Mouse (Mus musculus): Measurements from ENCODE around the gene Agt.
A peak's percentile ranks its signal among the peaks of the same experiment; 100 is the strongest.

Agt gene

GRCm38 (mm10) chr8:124551011-124551661, 18.4 kb downstream of the Agt start:
- no peak for DNase-seq (ENCODE audit: low read depth)

GRCm38 (mm10) chr8:124548187-124548586, 21.3 kb downstream of the Agt start:
- DNase-seq (ENCODE audit: low read depth): no peak

DNA sequence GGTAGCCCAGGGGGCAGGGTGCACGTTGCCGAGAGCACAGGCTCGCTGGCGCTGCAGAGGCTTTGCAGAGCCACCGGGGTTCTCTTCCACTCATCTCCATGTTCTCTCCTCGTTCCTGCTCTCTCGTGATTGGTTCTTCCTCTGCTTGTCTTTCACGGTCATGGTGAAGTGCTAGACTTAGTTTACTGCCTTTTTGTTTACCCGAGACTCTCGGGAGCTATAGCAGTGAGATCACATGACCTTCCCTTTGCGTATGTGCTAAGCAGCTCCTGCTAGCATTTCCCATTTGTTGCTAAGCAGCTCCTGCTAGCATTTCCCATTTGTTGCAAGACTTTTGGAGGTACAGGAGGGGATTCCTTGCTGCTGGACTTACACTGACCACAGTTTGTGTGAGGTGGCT, 22.2 kb downstream of the Agt start:
- DNase-seq (ENCODE audit: low read depth): no peak

DNA sequence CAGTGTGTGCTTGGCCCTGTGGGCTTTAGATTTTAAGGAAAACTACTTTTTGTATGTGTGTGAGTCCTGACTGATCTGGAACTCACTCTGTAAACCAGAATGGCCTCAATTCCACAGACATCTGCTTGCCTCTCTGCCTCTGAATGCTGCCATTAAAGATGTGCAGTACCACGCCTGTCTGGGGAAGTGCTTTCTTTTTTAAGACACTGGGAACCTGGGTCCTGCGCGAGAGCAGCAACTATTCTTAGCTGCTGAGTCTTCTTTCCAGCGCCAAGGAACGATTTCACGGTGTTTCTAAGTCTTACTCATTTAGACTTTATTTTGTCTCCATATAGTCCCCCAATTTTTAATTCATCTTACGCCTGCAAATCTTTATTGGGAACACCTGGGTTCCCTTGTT, 22.7 kb downstream of the Agt start:
- no peak for DNase-seq (ENCODE audit: low read depth)

GRCm38 (mm10) chr8:124546371-124546770, 23.1 kb downstream of the Agt start:
- no peak for DNase-seq (ENCODE audit: low read depth)

GRCm38 (mm10) chr8:124543272-124543671, 26.2 kb downstream of the Agt start:
- DNase-seq (ENCODE audit: low read depth): no peak

DNA sequence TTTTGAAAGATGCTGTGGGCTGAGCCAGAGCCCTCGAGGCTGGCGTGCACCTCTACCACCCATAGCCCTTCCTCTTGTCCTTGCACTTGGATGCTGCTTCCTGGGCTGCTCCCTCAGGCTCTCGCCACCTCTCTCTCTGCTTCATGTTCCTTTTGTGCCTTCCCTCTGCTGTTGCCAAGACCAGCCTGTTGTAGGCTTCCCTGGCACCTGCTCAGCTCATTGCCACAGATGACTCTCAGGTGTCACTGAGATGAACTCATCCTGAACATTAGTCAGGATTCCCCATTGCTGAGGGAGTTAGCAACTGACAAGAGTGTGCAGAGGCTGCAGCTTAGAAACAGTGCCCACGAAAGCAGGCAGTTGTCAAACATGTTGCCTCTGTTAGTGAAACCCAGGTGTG, 27.5 kb downstream of the Agt start:
- DNase-seq (ENCODE audit: low read depth): no peak

DNA sequence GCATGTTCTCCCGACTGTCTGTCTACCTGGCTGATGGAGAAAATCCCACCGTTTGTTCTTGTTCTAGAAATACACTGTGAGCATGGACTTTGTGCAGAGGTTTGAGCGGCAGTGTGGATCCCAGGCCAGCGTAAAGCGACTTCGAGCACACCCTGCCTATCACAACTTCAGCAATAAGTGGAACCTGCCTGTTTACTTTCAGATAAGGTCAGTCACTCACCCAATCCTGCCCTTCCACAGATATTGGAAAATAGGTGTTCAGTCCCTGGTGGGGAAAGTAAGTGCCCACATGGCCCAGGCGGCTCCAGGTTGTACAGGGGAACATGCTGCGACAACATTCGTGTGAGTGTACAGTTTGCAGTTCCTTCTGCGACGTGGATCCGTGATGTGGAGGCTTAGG, 28.6 kb downstream of the Agt start:
- no peak for DNase-seq (ENCODE audit: low read depth)

DNA sequence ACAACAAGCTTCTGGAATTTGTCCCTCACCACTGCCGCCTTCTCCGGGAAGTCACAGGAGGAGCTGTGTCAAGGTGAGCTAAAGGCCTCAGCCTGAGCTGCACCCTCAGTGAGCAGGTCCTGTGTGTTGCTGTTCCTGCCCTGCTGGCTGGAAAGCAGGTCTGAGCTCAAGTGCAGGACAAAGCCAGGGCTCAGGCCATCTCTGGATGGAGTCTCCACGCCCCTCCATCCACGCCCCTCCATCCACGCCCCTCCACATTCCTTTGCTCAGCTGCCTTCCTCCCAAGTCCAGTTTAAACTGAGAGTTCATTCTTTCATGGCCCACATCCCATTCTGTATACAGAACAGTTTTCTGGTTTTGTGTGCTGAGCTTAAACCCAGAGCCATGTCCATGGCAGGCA, 34.1 kb downstream of the Agt start:
- no peak for DNase-seq (ENCODE audit: low read depth)

DNA sequence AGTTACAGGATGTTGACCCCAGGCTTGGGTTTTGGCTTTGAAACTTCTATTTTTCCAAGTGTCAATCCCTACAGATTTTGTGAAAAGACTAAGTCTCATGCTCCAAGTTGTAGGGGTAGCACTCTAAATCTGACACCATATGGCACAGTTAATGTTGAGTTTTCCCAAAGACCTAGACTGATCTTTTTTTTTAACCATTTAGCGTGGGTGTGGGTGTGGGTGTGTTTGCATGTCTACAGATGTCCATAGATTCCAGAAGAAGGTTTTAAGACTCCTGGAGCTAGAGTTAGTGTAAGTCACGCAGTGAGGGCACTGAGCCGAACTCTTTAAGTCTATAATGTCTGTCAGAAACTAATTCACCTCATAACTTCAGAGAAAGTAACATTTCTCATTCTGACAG, 36.9 kb downstream of the Agt start:
- no peak for DNase-seq (ENCODE audit: low read depth)

GRCm38 (mm10) chr8:124530996-124531395, 38.5 kb downstream of the Agt start:
- DNase-seq (ENCODE audit: low read depth): no peak

GRCm38 (mm10) chr8:124530556-124530955, 39.0 kb downstream of the Agt start:
- DNase-seq (ENCODE audit: low read depth): no peak

DNA sequence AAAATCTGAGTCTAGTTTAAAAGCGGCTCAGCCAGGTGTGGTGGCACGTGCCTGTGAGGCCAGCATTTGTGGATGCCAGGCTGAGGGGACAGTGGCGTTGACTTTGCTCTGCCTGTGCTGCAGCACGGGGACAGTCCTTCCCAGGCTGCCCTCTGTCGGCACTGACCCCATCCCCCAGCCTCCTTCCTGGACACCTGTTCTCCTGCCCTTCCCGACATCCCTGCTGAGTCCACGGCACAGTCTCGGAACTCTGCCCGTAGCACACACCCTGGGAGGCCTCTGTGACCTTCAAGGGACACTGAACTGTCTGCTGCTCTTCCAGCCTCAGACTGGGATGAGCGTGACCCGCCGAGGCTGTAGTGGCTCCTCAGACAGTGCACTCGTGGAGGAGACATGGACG, 39.4 kb downstream of the Agt start:
- no peak for DNase-seq (ENCODE audit: low read depth)

DNA sequence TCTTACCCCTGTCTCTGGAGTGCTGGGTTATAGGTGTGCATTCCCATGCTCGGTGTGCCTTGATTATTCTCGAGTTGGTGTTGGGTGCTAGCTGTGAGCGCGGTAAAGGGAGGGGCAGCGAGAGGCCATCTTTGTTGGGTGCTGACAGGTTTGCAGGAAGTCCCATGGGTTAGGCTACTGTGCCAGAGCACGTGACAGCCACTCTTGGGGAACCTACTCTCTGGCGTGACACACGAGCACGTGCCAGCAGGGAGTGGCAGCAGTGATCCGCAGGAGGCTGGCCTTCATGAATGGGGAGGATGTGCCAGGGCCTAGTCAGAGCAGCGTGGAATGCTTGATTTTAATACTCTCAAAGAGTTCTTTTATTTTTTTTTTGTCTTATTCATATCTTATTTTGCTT, 43.2 kb downstream of the Agt start:
- DNase-seq (ENCODE audit: low read depth): no peak

DNA sequence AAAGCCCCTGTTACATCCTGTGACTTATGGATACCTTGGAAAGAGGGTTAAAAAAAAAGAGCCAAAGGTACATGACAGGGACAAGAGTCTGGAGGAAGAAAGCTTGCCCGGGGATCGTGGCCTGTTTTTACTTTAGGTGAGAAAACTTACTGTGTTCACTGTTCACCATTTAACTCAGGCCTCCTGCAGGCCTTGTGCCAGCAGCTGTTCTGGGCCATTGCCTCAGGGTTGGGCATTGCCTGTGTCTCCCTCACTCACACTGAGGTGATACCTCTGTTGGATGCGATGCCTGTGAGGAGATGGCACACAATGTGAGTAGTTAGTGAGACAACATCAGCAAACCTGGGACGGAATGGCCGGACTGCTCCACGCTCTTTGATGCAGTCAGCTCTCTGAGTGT, 47.6 kb downstream of the Agt start:
- DNase-seq (ENCODE audit: low read depth): no peak

GRCm38 (mm10) chr8:124520249-124521080, 49.0 kb downstream of the Agt start, which contains the start of gene Cog2:
TSS of gene Cog2 (plus strand) at chr8:124520767.
- peak; percentile 85 for DNase-seq (ENCODE audit: low read depth)

GRCm38 (mm10) chr8:124517142-124517541, 52.4 kb downstream of the Agt start:
- no peak for DNase-seq (ENCODE audit: low read depth)

GRCm38 (mm10) chr8:124516525-124516924, 53.0 kb downstream of the Agt start:
- DNase-seq (ENCODE audit: low read depth): no peak

GRCm38 (mm10) chr8:124516039-124516438, 53.5 kb downstream of the Agt start:
- no peak for DNase-seq (ENCODE audit: low read depth)

DNA sequence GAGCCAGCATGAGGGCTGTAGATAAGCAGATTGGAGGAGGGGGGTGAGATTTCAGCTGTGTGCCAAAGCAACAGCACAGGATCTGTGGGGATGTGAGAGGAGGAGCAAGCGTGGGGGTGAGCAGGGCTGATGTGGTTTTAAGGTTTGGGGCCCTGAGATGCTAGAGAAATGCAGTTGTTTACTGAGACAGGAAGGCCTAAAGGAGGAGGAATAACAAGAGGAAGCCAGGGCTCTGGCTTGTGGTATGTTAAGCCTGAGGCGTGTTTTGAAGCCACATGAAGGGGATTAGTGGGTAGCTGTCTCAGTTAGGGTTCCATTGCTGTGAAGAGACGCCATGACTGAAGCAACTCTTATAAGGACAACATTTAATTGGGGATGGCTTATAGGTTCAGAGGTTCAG, 60.4 kb downstream of the Agt start:
- DNase-seq (ENCODE audit: low read depth): no peak

- no peak for DNase-seq (ENCODE audit: low read depth)
Measured at GRCm38 (mm10) chr8:124508321-124508695, 61.2 kb downstream of the Agt start.

GRCm38 (mm10) chr8:124507572-124508320, 61.8 kb downstream of the Agt start:
- no peak for DNase-seq (ENCODE audit: low read depth)

All from fibroblast of lung, adult 2 months (primary cell).